Mouse (Mus musculus): ENCODE measurements around the gene Immt. TPM values are rescaled to one million over a fixed set of nuclear protein-coding genes. Genes with fewer than 3 reads are reported as not detected.
"Not testable (repeated sequence)": the region's sequence is repeated elsewhere in the genome, so short reads cannot be mapped to it uniquely, and the experiment has no call there.

The Immt gene
- total and polyA plus RNA-seq, 3 experiments: 96.6 to 398 (median 315) TPM

DNA sequence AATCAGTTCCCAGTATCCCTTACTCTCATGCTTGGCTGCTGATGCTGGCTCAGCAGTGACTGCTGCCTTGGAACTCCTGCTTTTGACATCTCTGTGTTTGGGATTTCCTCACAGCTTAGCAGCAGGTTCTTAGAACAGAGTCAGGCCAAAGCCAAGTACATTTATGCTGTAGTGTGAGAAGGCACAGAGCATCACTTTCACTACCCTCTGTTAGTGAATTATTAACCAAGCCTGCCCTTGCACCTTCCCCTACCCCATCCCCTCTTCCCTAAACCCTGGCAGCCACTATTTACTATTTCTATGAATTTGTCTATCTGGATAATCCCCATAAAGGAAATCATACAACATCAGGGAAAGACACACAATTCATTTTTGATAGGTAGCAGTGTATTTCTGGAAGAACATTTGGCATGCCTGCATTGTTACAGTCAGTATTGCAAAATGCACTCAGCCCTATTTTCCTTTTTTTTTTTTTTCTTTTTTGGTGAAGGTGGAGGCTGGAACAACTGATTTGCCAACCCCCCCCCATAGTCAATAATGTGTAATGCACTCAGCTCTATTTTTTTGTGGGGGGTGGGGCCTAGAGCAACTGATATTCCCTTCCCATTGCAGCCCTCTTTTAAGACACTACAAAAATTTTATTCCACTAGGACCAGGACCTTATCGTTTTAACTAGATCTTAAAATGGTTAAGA lies 9.6 kb downstream of the Immt start:
- no peak for DNase-seq

DNA sequence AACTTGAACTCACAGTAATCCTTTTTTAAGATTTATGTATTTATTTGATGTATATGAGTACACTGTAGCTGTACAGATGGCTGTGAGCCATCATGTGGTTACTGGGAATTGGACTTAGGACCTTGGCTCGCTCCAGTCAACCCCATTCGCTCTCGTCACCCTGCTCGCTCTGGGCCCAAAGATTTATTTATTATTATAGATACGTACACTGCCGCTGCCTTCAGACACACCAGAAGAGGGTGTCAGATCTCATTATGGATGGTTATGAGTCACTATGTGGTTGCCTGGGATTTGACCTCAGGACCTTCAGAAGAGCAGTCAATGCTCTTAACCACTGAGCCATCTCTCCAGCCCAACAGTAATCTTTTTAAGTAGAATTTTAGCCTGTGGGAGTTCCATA lies 15.8 kb downstream of the Immt start:
- DNase-seq: peak; percentile 61

DNA sequence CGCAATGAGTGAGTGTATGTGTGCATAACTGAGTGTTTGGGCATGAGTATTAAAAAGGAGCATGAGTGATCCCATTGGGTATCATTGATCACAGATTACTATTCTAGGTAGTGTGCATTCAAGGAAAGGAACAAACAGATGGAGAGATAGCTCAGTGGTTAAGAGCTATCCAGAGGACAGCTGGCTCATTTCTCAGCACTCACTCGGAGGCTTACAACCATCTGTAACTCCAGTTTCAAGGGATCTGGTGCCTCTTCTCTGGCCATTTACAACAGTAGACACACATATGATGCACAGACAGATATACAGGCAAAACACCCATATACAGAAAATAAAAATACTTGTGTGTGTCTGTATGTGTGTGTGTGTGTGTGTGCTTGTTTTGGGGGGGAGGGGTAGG lies 36.6 kb downstream of the Immt start:
- no peak for DNase-seq

DNA sequence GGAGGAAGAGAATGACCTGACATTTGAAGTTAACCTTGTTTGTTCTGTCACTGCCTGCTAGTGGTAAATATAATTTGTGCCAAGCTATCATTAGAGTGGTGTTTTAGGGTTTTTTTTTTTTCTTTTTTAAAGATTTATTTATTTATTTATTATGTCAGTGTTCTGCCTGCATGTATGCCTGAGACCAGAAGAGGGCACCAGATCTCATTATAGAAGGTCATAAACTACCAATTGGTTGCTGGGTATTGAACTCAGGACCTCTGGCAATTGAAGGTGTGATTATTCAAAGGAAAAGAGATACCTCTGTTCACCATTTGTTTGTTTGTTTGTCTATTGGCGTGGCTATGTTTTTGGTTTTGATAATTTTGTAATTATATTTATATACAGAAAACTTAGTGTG lies 37.7 kb downstream of the Immt start:
- no peak for DNase-seq

DNA sequence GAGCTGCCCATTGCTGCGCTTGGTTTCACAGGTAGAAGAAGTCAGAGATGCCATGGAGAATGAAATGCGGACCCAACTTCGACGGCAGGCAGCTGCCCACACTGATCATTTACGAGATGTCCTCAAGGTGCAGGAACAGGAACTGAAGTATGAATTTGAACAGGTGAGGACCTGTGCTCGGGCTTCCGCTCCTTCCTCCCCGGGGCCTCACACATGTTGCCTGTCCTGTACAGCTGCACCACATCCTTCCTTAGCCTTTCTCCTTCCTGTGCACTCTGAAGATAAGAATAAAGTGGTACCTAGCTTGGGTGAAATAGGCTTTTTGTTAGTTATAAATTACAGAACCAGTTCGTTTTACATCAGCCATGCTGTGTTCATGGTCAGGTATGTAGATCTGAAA lies 40.3 kb downstream of the Immt start:
- DNase-seq: no peak

DNA sequence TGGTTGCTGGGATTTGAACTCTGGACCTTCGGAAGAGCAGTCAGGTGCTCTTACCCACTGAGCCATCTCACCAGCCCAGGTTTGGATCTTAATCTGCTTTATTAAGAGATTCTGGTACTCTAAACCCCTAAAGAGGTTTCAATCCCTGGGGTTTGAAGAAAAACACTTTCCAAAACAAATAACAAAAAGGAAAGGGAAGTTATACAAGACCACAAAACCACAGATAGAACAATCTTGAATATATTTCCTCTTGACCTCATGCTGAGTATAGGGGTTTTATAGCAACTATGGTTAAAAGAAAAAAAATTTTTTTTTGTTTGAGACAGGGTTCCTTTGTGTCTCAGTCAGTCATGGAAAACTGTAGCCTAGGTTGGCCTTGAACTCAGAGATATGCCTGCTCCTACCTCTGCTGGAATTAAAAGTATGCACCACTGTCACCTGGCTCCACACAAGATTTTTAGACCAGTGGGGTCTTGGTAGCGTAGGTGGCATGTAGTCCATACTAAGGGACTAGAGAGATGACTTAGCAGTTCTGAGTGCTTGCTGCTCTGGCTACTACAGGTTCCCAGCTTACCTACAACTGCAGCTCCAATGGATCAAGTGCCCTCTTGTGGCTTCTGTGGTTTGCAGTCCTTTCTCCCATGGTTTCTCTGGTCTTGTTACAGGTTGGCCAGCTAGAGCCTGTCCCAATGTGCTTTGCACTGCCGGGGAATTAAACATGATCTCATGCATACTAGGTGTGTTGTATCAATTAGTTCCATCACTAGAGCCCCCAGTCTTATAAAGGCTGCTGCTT lies 47.0 kb downstream of the Immt start:
- DNase-seq: peak; percentile 15

DNA sequence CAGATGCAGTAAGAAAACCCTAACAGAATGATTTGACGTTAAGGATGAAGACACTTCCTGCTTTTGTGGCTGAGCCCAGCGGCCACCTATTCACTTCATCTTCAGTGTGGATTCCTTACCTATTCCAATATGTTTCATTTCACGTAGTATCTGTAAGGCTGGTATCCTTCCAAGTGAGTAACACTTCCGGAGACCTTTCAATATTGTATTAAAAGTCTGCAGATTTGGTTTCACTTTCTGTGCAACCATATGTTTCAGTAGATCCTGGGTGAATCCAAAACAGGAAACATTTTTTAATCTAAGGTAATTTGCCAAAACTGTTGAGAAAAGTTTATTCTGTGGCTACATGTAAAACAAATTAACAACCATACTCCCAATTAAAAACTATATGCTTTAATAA lies 62.1 kb downstream of the Immt start:
- no peak for DNase-seq

DNA sequence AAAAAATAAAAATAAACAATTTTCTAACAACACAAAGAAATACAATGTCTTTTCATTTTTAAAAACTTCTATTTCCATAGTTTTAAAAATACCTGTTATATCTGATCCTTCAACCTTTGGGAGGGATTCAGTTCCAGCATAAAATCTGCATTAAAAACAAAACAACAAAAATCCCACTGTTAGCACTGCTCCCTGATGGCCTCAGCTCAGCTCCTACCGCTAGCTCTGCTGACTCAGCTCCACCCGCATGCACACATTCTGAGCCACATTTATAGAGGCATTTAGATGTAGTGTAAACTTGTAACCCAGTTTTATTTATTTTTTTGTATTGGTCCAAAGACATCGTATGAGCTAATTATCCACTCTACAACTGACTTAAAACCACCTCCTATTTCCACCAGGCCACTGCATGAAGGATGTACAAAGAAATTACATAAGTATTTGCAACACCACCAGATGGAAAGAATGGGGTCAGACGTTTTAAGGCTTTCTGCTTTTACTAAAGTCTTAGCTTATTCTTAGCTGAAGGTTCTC lies 76.6 kb downstream of the Immt start:
- DNase-seq: no peak

DNA sequence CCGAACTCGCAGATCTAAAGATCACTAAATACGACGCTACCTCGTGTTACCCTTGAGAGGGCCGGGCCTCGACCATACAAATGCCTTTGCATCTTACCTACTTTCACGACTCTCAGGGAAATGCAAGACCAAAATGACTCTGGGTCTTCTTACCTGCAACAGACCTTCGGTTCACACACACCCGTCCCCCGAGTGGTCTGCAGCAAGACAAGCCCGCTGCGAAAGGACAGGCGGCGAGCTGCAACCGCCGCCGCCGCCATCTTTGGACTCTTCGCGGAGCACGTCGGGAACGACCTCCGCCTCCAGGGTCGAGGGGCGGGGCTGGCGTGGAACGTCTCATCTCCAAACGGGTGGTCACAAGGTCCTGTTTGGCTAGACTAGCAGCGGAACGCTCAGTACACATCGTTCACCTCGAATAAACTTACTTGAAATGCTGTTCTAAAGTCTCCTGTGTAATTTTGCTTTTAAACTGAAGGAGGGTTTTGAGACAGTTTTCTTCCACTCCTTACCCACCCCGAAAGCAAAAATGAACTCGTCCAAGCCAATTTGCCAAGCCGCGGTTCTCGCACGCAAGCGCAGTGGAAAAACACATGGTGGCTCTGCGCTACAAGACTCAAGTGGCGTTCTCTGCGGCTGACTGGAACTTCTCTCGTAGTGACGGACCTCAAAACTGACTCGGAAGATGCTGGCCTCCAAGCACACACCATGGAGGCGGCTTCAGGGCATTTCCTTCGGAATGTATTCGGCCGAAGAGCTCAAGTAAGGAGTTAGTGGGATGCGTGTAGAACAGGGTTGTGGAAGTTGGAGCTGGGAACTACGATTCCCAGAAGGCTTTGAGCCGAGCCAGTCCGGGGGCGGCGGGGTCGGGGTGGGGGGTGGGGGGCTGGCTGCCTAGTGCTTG lies 77.6 kb downstream of the Immt start, which contains the start of the genes Ptcd3 and Polr1a:
TSS of gene Ptcd3 (minus strand) at position 270 of the 901 bp plus-strand sequence.
TSS of gene Polr1a (plus strand) at position 573 of the 901 bp plus-strand sequence.
- peak; percentile 93 for DNase-seq

DNA sequence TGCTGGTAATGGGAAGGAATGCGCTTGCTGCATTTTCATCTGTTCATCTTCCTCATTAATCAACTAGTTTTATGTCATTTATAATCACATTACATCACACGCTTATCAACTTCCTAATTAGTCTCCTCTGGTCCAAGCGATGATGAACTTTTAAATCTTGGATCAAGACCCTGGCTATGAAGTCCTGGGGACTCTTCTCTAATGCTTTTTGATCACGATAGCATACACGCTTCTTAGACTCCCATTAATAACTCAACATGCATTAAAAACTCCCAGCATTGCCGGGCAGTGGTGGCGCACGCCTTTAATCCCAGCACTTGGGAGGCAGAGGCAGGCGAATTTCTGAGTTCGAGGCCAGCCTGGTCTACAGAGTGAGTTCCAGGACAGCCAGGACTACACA lies 78.3 kb downstream of the Immt start:
- no peak for DNase-seq

DNA sequence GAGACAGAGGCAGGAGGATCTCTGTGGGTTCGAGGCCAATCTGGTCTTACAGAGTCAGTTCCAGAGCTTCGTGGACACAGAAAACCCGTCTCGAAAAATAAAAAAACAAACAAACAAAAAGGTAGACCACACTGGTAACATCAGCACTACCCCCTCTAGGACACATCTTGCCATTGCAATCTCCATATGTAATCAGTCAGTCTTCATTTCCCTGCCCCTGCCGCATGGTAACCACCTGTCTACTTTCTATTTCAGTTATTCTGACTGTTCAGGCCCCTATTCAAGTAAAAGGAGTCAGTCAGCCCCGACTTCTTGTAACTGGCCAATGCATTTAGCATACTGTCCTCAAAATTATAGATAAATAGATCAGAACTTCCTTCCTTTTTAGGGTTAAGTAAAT lies 78.7 kb downstream of the Immt start:
- no peak for DNase-seq

DNA sequence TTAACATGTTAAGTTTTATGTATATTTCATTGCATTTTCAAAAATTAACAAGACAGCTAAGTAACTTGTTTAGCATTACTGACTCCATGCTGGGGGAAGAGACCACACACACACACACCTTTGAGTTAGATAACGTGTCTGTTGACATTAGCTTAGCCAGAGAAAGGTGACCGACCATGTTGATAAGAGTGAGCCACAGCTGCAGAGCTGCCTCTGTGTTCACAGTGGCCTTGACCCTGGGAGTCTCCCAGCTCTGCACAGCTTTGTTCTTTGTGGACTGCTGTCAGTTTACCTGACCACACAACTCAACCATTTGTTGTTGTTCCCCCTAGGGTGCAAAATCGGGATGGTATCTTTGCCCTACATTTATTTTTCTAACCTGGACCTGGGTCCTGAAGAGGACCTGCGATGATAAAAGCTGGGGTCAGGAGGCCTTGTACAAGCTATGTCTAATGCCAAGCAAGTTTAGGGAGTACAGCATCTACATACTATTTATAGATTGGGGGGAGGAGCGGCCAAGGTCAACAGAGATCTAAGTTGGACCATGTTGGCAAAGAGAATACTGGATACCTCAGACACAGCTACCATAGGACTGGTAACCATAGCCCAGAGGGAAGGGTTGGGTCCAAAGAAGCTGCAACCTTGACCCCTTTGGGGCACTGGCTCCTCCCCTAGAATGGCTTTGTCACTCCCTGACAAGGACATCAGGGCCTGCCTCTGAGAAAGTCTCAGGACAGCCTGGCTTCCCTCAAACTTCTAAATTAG lies 80.7 kb downstream of the Immt start:
- peak; percentile 85 for DNase-seq

DNA sequence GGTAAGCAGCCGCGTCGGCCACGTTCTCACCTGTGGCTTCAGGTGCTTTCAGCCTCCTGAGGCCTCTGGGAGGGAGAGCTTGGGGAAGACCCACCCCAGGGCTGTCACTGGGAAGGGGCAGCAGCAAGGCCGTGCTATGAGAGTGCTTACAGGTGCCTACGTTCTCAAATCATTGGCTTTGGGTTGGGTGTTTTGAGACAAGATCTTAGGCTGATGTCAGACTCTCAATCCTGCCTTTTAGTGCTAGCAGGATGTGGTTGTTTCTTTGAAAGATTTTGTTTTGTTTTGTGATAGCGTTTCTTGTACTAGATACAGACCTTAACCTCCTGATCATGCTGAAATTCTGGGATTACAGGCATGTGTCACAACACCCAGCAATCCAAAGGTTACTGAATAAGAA lies 89.6 kb downstream of the Immt start:
- no peak for DNase-seq

DNA sequence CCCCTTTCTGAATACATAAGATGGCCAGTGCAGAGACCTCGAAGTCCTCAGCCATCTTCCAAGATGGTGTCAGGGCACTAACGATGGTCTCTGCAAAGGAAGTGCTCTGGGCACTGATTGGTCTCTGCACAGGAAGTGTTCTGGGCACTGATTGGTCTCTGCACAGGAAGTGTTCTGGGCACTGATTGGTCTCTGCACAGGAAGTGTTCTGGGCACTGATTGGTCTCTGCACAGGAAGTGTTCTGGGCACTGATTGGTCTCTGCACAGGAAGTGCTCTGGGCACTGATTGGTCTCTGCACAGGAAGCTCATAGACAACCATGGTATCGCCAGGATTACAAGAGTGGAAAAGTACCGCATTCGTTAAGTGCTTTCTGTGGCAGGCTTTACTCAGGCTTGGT lies 94.1 kb downstream of the Immt start:
- DNase-seq: not testable (repeated sequence)

Other genes starting within 250 kb of the Immt start
- gene Kdm3a, start 198.3 kb upstream of the Immt start, total RNA-seq (2021): 10 to 100 TPM; 21.1 to 31.4 TPM
- gene Kdm3a, start 198.3 kb upstream of the Immt start, polyA plus RNA-seq (2012; rRNA removed): 3.1 and 3.3 TPM in 2 replicates
- gene Reep1, start 123.8 kb upstream of the Immt start, total RNA-seq (2021): 1 to 10 TPM; 5.4 to 5.8 TPM
- 2.8 and 3.7 TPM in 2 replicates for gene Reep1, start 123.8 kb upstream of the Immt start, polyA plus RNA-seq (2012; rRNA removed)
- 10 to 100 TPM; 43.0 to 49.0 TPM for gene Mrpl35, start 4.4 kb upstream of the Immt start, total RNA-seq (2021)
- gene Mrpl35, start 4.4 kb upstream of the Immt start, polyA plus RNA-seq (2012; rRNA removed): 2.6 and 2.9 TPM in 2 replicates
- 10 to 100 TPM; 97.0 to 98.1 TPM for gene Ptcd3, start 77.4 kb downstream of the Immt start, total RNA-seq (2021)
- 2.9 and 3.1 TPM in 2 replicates for gene Ptcd3, start 77.4 kb downstream of the Immt start, polyA plus RNA-seq (2012; rRNA removed)
- 10 to 100 TPM; 58.7 to 82.0 TPM for gene Polr1a, start 77.7 kb downstream of the Immt start, total RNA-seq (2021)
- gene Polr1a, start 77.7 kb downstream of the Immt start, polyA plus RNA-seq (2012; rRNA removed): 33.3 and 36.0 TPM in 2 replicates